Mouse (Mus musculus) liver, embryonic 14.5 days (tissue): Measurements from ENCODE around the gene Dok5.

Source experiments
- CTCF ChIP-seq: IDR thresholded peaks from 2 replicates; pipeline ENCODE4 v1.5.1; 2016; ENCODE audit warnings: antibody characterized with exemption, low read depth, control low read depth
- EP300 ChIP-seq: IDR thresholded peaks from 2 replicates; pipeline ENCODE4 v1.6.1; 2016; ENCODE audit warnings: antibody characterized with exemption, low read depth

- TF ChIP-seq CTCF: no peak
- TF ChIP-seq EP300: no peak
Observed at GRCm38 (mm10) chr2:170922260-170922659, 190.7 kb downstream of the Dok5 start.
